ENCODE assay signal across 9 mouse cellular contexts in the genomic region with DNA sequence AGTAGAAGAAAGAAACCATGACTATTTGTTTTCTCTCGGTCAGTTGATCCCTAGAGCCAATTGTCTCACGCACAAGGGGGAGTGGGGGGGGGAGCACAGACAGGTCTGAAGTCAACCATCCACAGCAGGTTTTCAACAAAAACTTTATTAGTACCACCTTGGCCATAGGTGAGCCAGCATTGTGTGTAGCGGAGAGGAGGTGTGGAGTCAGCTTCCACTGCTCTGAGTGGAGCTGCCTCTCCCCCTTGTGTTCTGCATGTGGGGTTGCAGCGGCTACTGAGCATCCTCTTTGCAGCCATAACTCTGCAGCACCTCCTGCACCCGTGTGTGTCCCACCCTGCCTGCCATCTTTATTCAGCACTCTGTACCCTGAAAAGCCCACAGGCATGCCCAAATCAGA. TPM values are rescaled to one million over a fixed set of nuclear protein-coding genes. Genes with fewer than 3 reads are reported as not detected.
DNase-seq lines count a peak whose midpoint lies in the region; ATAC-seq and TF ChIP-seq lines count a peak whose summit lies in the region.
"Had no signal": no experiment of that assay in that cellular context is flagged by ENCODE, and none has a peak within 500 bp of the region (broad histone marks: within the 10 kb centered on the region; RNA-seq: fewer than 3 reads in every experiment).

No protein-coding gene starts in this region.

- H3K27ac ChIP-seq in lung, embryonic 14.5 days (ENCODE audit: low read depth): no peak overlapping the region
- no peak overlapping the region for H3K27ac ChIP-seq in hindbrain, embryonic 10.5 days
- H3K27ac ChIP-seq in kidney, adult 2 months (ENCODE audit: insufficient read depth, low read depth, low read length): no peak overlapping the region

- TF ChIP-seq CTCF in lung, embryonic 14.5 days (IDR thresholded peaks at IDR 0.05; ENCODE audit: low read depth): peak; percentile 52
- no peak; the same call in 1 of the 2 replicates for TF ChIP-seq CTCF in kidney, adult 2 months (conservative IDR thresholded peaks at IDR 0.05; ENCODE audit: insufficient read depth, insufficient read length, low read depth, low read length)

- no peaks in the 10 kb centered on the region for H3K4me1 ChIP-seq in lung, embryonic 14.5 days (ENCODE audit: insufficient read depth)
- H3K4me1 ChIP-seq in hindbrain, embryonic 10.5 days (replicated peaks): peaks cover 14% of the 10 kb centered on the region; the same call in 1 of the 2 replicates
- no peaks in the 10 kb centered on the region for H3K4me1 ChIP-seq in kidney, adult 2 months (ENCODE audit: control insufficient read depth, insufficient read depth, low read length)

- H3K9ac ChIP-seq in lung, embryonic 14.5 days: no peak overlapping the region

- peak; percentile 1 for DNase-seq in cerebellum, adult 11 months
- DNase-seq in cerebellum, postnatal 36 days: no peak
- DNase-seq in lung, embryonic 14.5 days: no peak
- no peak for DNase-seq in lung, postnatal 10 days
- peak; percentile 27 for DNase-seq in hindbrain, embryonic 10.5 days (ENCODE audit: low spot score)
- DNase-seq in right cerebral cortex, postnatal 14 days: peak; percentile 50
- no peak for DNase-seq in kidney, adult 2 months
- no peak for DNase-seq in lung, postnatal 14 days
- DNase-seq: lung, postnatal 4 days had no signal

- no peak for ATAC-seq in lung, embryonic 14.5 days (ENCODE audit: insufficient read depth)

- no peak overlapping the region for H3K4me3 ChIP-seq in lung, embryonic 14.5 days (ENCODE audit: low read depth, low read length)
- H3K4me3 ChIP-seq in hindbrain, embryonic 10.5 days: no peak overlapping the region
- H3K4me3 ChIP-seq in kidney, adult 2 months (ENCODE audit: insufficient read depth, low read depth, low read length): no peak overlapping the region

- no peak overlapping the region for H3K4me2 ChIP-seq in lung, embryonic 14.5 days

- no peaks in the 10 kb centered on the region for H3K36me3 ChIP-seq in lung, embryonic 14.5 days (ENCODE audit: insufficient read depth)
- H3K36me3 ChIP-seq in hindbrain, embryonic 10.5 days: no peaks in the 10 kb centered on the region
- no peaks in the 10 kb centered on the region for H3K36me3 ChIP-seq in kidney, adult 2 months (ENCODE audit: control insufficient read depth, insufficient read depth, low read length)

- H3K9me3 ChIP-seq in lung, embryonic 14.5 days (ENCODE audit: low read depth, low read length): no peaks in the 10 kb centered on the region
- H3K9me3 ChIP-seq in hindbrain, embryonic 10.5 days: no peaks in the 10 kb centered on the region

- 25% methylated on average over 5 of the region's 5 CpGs for WGBS in lung, embryonic 14.5 days
- WGBS in hindbrain, embryonic 10.5 days: 31% methylated on average over 5 of the region's 5 CpGs
- WGBS in kidney, adult 2 months: 18% methylated on average over 5 of the region's 5 CpGs

- no peak for TF ChIP-seq POLR2A in kidney, adult 2 months (IDR thresholded peaks at IDR 0.05; ENCODE audit: low read depth, low read length)

- H3K27me3 ChIP-seq in lung, embryonic 14.5 days (ENCODE audit: insufficient read depth, low read length): 0 out of 2 replicates have a peak, but pooled peaks cover 9% of the 10 kb centered on the region
- peaks cover 15% of the 10 kb centered on the region for H3K27me3 ChIP-seq in hindbrain, embryonic 10.5 days (ENCODE audit: insufficient read depth, poor library complexity, severe bottlenecking)
- H3K27me3 ChIP-seq in kidney, adult 2 months (replicated peaks; ENCODE audit: control insufficient read depth, insufficient read depth, low read length): no peaks in the 10 kb centered on the region; the same call in 1 of the 2 replicates

RNA-seq across cellular contexts. Expression of a gene that starts 6.3 kb away (rescaled TPM):
- polyA plus RNA-seq in lung, embryonic 14.5 days (2014; fragmentation: Nextera tagmentation; extraction: Ambion mirVana): 0.28 and 0.34 TPM in 2 replicates
- polyA plus RNA-seq in hindbrain, embryonic 10.5 days (2016; fragmentation: Nextera tagmentation; extraction: Ambion mirVana): 1.6 and 2.6 TPM in 2 replicates
- polyA plus RNA-seq in kidney, adult 2 months (2012; rRNA removed): 0.75 and 1.1 TPM in 2 replicates

Comparison
In these comparisons a context has a peak if more than half of its experiments do, and no peak if none do; other contexts are left out.
1. DNase-seq: peak in cerebellum, adult 11 months (single experiment), hindbrain, embryonic 10.5 days (single experiment) and right cerebral cortex, postnatal 14 days (single experiment); none in cerebellum, postnatal 36 days (0 of 2), lung, embryonic 14.5 days (single experiment), lung, postnatal 10 days (single experiment), kidney, adult 2 months (single experiment) and lung, postnatal 14 days (single experiment).